Mouse (Mus musculus): ENCODE measurements around the gene Trmt10b.

GRCm38 (mm10) chr4:45261551-45261950 lies 35.4 kb upstream of the Trmt10b start:
- TF ChIP-seq POLR2A (IDR thresholded peaks at IDR 0.05; ENCODE audit: control insufficient read depth in 1 of 2, insufficient read depth in 1 of 2, low read depth in 1 of 2, low read length in 2 of 2, poor library complexity in 1 of 2) (no peak), ETS1 (IDR thresholded peaks at IDR 0.05; ENCODE audit: low read depth, low read length) (no peak), CTCF (IDR thresholded peaks at IDR 0.05 in 2 of 3, conservative IDR thresholded peaks at IDR 0.05 in 1 of 3; ENCODE audit: control insufficient read depth in 1 of 3, insufficient read depth in 1 of 3, low read depth in 2 of 3, low read length in 3 of 3, poor library complexity in 1 of 3, severe bottlenecking in 1 of 3) (no peak), E2F4 (IDR thresholded peaks at IDR 0.05; ENCODE audit: borderline replicate concordance, low read depth, low read length) (no peak)

Data from MEL (cell line).